Mouse (Mus musculus): ENCODE results near the gene Ndufv3. TPM values are rescaled to one million over a fixed set of nuclear protein-coding genes. Genes with fewer than 3 reads are reported as not detected.

Ndufv3 gene
- polyA plus RNA-seq, 1 experiment from 2014 or later, result 528 TPM

Small RNAs within 50 kb of the gene (microRNA-seq; reads per million reads assigned to microRNA genes)
- not detected for gene Gm24970 (ENCODE audit: borderline number of aligned reads)

Other genes starting within 250 kb of the Ndufv3 start
- gene Rsph1, start 242.7 kb upstream of the Ndufv3 start, polyA plus RNA-seq (2014; fragmentation: Nextera tagmentation; extraction: Ambion mirVana), result 1.7 and 1.9 TPM in 2 replicates
- 4.6 TPM in 2 replicates for gene Slc37a1, start 233.3 kb upstream of the Ndufv3 start, polyA plus RNA-seq (2014; fragmentation: Nextera tagmentation; extraction: Ambion mirVana)
- 7.1 and 9.9 TPM in 2 replicates for gene Pde9a, start 133.9 kb upstream of the Ndufv3 start, polyA plus RNA-seq (2014; fragmentation: Nextera tagmentation; extraction: Ambion mirVana)
- 20.5 and 22.2 TPM in 2 replicates for gene Wdr4, start 135 bp upstream of the Ndufv3 start, polyA plus RNA-seq (2014; fragmentation: Nextera tagmentation; extraction: Ambion mirVana)
- gene Pknox1, start 44.6 kb downstream of the Ndufv3 start, polyA plus RNA-seq (2014; fragmentation: Nextera tagmentation; extraction: Ambion mirVana), result 19.8 and 20.4 TPM in 2 replicates
- 0.63 and 0.77 TPM in 2 replicates for gene Cbs, start 117.1 kb downstream of the Ndufv3 start, polyA plus RNA-seq (2014; fragmentation: Nextera tagmentation; extraction: Ambion mirVana)
- gene U2af1, start 138.8 kb downstream of the Ndufv3 start, polyA plus RNA-seq (2014; fragmentation: Nextera tagmentation; extraction: Ambion mirVana), result 117 and 145 TPM in 2 replicates
- not detected in 2 replicates for gene Cryaa, start 157.7 kb downstream of the Ndufv3 start, polyA plus RNA-seq (2014; fragmentation: Nextera tagmentation; extraction: Ambion mirVana)

Data from heart, embryonic 11.5 days (tissue).